Mouse (Mus musculus): Measurements from ENCODE around the gene Gm3448. TPM values are rescaled to one million over a fixed set of nuclear protein-coding genes. Genes with fewer than 3 reads are reported as not detected.
"Not testable (repeated sequence)": the region's sequence is repeated elsewhere in the genome, so short reads cannot be mapped to it uniquely, and the experiment has no call there.

Gene Gm3448
- polyA plus RNA-seq, 1 experiment from 2014 or later = 6.4 TPM

DNA sequence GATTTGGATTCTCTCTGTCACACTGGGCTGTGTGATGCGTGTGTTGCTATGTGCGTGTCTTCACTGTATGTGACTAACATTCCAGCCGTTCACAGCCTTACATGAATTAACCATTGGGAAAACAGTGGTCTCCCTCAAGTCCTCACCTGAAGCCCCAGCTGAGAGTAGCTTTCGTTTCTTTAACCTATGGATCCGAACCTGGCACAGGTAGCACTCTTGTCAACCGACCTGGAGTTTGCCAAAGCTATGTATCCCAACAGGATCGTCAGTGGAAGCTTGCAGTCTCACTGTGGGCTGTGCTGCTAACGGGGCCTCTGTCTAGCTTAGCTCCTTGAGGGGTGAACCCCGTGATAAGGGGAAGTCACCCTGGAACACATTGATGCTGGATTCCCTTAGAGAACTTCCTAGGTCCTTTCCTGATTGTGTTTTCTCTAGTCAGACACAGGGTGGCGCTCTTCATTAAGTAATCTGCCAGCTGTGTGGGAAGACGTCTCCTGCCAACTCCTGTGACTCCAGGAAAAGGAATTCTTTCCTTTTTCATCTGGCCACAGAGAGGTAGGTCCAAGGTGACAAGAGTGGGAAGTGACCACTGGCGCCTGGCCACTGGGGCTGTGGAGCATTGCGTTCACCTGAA, 24.2 kb upstream of the Gm3448 start:
- H3K9me3 ChIP-seq = no peaks in the 10 kb centered on the region
- peak; percentile 80 for ATAC-seq (ENCODE audit: low FRiP score, low read depth)
- H3K9ac ChIP-seq (replicated peaks) = no peak overlapping the region
- peak overlapping the region; percentile 70 for H3K27ac ChIP-seq (replicated peaks)
- peaks cover 7% of the 10 kb centered on the region for H3K4me1 ChIP-seq
- H3K36me3 ChIP-seq = peaks cover 23% of the 10 kb centered on the region
- H3K4me2 ChIP-seq (replicated peaks) = peak overlapping the region; percentile 41
- 0 out of 2 replicates have a peak, but pooled peaks cover 7% of the 10 kb centered on the region for H3K27me3 ChIP-seq
- H3K4me3 ChIP-seq = 0 out of 2 replicates have a peak overlapping the region, but pooled peaks have one; percentile 9
- WGBS = 43% methylated on average over 13 of the region's 13 CpGs

DNA sequence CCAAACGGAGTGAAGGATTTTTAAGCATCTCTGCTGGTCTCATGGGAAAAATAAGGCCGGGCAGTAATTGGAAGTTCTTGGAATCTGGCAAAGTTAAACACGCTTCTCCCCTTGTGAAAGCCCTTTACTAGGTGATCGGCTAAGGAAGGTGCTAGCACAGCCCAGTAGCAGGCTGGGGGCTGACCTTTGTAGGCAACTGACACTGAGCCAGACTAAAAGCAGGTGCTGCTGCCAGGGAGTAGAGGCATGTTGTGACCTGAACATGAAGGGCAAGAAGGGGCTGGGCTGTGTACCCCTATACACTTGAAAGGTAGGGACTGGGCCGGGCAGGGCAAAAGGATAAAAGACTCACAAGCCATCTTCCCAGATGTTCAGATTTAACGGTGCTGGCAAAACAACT, 19.0 kb upstream of the Gm3448 start:
- Histone ChIP-seq H3K9ac (replicated peaks) (no peak overlapping the region), H3K27me3 (no peaks in the 10 kb centered on the region), H3K9me3 (no peaks in the 10 kb centered on the region), H3K4me1 (no peaks in the 10 kb centered on the region), H3K36me3 (peaks cover 62% of the 10 kb centered on the region), H3K27ac (replicated peaks) (no peak overlapping the region), H3K4me2 (replicated peaks) (no peak overlapping the region), H3K4me3 (no peak overlapping the region)
- no peak for ATAC-seq (ENCODE audit: low FRiP score, low read depth)
- 88% methylated on average over 6 of the region's 6 CpGs for WGBS

DNA sequence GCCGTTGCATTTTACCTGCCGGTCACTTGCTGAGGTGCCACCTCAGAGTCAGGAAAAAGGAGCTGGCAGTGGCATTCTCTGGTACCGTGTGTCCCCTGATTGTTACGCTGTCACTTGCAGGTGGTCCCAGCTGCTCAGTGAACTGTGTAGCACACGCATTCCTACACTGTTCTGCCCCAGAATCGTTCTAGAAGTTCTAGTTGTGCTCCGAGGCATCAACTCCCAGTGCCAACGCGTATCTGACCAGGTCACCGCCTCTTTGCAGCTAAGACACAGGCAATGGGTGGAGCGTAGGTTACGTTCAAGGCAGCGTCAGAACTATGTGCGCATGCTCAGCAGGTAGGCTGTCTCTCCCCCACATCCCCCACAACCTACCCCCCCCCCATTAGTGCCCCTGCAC, 18.3 kb upstream of the Gm3448 start:
- H3K4me3 ChIP-seq = no peak overlapping the region
- no peak overlapping the region for H3K4me2 ChIP-seq (replicated peaks)
- no peak overlapping the region for H3K27ac ChIP-seq (replicated peaks)
- ATAC-seq (ENCODE audit: low FRiP score, low read depth) = no peak
- H3K9ac ChIP-seq (replicated peaks) = no peak overlapping the region
- H3K9me3 ChIP-seq = no peaks in the 10 kb centered on the region
- 94% methylated on average over 14 of the region's 14 CpGs for WGBS
- H3K4me1 ChIP-seq = no peaks in the 10 kb centered on the region
- H3K36me3 ChIP-seq = peaks cover 68% of the 10 kb centered on the region
- H3K27me3 ChIP-seq = no peaks in the 10 kb centered on the region

DNA sequence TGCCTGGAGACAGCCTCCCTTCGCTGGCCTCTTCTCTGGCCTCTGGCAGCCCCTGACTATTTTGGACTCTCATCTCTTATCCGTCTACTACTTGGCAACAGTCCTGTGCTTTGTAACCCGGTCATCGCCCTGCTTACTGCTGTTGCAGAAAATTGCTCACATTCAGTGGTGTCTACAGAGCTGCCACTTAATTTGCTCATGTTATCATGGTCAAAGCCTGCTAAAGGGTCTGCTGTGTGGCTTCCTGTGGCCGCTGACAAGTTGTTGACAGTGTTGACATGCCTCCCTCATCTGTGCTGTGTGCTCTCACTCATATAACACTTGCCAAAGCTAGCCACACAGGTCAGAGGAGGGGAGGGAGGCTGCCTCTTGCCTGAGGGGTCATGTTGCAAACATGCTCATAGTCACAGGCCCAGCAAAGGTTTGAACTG, 16.8 kb upstream of the Gm3448 start:
- H3K36me3 ChIP-seq = peaks cover 68% of the 10 kb centered on the region
- 89% methylated on average over 5 of the region's 5 CpGs for WGBS
- ATAC-seq (ENCODE audit: low FRiP score, low read depth) = no peak

DNA sequence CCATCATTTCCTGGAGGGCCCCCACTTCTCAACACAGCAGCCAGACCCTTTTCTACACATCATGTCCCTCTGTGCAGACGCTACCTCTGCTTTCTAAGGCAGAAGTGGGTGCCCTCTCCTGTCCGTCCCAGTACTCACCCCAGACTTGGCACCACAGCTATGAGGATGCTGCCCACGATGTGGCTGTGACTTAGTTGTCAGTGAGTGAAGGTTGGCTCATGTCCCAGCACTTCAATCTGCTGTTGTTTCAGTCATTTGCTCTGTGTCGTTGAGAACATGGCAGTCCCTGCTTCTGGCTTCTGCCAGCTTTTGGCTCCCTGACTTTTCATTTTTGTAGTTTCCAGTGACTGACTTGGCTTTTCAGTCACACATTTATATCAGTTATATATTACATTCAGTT, 14.6 kb upstream of the Gm3448 start:
- Histone ChIP-seq H3K9me3 (no peaks in the 10 kb centered on the region), H3K27me3 (no peaks in the 10 kb centered on the region), H3K36me3 (peaks cover 49% of the 10 kb centered on the region), H3K4me3 (no peak overlapping the region), H3K4me2 (replicated peaks) (no peak overlapping the region), H3K9ac (replicated peaks) (no peak overlapping the region), H3K4me1 (no peaks in the 10 kb centered on the region), H3K27ac (replicated peaks) (no peak overlapping the region)
- WGBS = 93% methylated on average over 4 of the region's 4 CpGs
- no peak for ATAC-seq (ENCODE audit: low FRiP score, low read depth)

More for the DNA sequence above, 16.8 kb upstream of the Gm3448 start:
- no peak overlapping the region for H3K9ac ChIP-seq (replicated peaks)
- H3K9me3 ChIP-seq = no peaks in the 10 kb centered on the region
- H3K27me3 ChIP-seq = no peaks in the 10 kb centered on the region
- no peaks in the 10 kb centered on the region for H3K4me1 ChIP-seq
- no peak overlapping the region for H3K27ac ChIP-seq (replicated peaks)
- no peak overlapping the region for H3K4me3 ChIP-seq
- H3K4me2 ChIP-seq (replicated peaks) = no peak overlapping the region

DNA sequence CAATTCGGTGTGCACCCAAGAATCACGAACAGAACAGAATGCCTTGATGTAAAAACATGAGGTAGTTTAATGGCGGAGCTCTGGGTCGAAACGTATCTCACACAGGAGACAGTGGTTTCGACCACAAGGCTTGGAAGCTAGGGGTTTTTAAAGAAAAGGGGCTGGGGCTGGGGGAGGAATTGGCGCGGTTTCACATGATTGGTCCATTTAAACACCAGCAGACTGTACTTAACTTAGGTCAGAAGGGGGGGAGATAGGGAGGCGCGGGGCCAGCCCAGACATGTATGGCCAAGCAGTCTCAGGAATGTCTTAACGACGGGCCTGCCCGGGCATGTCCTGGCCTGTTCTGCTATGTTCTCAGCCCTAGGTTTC, 12.5 kb upstream of the Gm3448 start:
- H3K9ac ChIP-seq (replicated peaks); H3K27ac ChIP-seq (replicated peaks); H3K27me3 ChIP-seq; H3K9me3 ChIP-seq; H3K4me3 ChIP-seq; ATAC-seq (ENCODE audit: low FRiP score, low read depth); H3K4me2 ChIP-seq (replicated peaks); H3K4me1 ChIP-seq: not testable (repeated sequence)
- H3K36me3 ChIP-seq = peaks cover 30% of the 10 kb centered on the region
- 93% methylated on average over 13 of the region's 13 CpGs for WGBS

DNA sequence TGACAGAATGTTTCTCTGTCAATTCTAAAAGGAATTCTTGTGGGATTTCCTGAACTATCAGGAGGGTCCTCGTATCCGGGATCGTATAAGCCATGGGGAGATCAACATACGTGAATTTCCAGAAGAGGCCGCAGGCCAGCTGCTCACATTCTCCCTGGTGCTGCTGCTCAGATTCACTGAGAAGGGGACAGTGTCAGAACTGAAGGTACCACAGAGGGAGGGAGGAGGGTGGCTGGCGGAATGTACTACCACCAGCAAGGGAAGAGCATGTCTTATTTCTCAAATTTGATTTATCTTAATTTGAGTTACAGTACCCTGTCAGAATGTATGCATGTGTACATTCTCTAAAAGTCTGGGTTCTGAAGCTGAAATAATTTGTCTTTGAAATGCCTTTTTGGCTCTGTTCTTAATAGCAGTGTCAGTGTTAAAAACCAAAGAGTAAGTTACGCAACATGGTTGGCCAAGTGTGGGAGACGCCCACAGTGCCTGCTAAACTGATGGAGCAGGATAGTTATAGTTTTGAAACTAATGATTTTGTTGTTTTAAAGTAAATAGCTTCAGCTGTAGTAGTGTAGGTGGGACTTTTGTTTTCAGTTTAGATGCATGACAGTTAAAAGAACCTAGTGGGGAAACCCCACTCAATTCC, 12.0 kb upstream of the Gm3448 start:
- not testable (repeated sequence) for H3K9ac ChIP-seq (replicated peaks); H3K4me2 ChIP-seq (replicated peaks)
- 87% methylated on average over 6 of the region's 8 CpGs for WGBS

DNA sequence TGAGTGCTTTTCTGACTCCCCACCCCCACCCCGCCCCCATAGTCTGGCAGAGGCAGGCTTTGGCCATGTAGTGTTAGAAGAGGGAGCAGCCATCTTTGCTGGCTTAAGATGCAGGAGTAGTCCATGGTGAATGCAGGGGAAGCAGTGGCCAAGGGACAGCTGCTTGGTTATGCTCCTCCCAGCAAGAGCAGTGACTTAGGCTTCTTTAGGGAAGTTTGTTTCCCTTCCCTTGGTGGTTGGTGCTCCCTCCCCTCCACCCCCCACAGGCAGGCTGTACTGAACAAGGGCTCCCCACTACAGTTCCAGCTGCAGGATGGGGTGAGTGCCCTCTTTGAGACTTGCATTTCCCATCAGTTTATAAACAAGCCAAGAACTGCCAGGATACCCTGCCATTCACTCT, 11.4 kb upstream of the Gm3448 start:
- H3K36me3 ChIP-seq = peaks cover 19% of the 10 kb centered on the region
- not testable (repeated sequence) for ATAC-seq (ENCODE audit: low FRiP score, low read depth); H3K4me2 ChIP-seq (replicated peaks); H3K9me3 ChIP-seq; H3K4me3 ChIP-seq; H3K27ac ChIP-seq (replicated peaks); H3K4me1 ChIP-seq; H3K27me3 ChIP-seq; H3K9ac ChIP-seq (replicated peaks)
- 64% methylated on average over 1 of the region's 1 CpGs for WGBS

More for the DNA sequence above, 12.0 kb upstream of the Gm3448 start:
- peaks cover 24% of the 10 kb centered on the region for H3K36me3 ChIP-seq
- not testable (repeated sequence) for H3K27me3 ChIP-seq; H3K4me3 ChIP-seq; ATAC-seq (ENCODE audit: low FRiP score, low read depth); H3K4me1 ChIP-seq; H3K9me3 ChIP-seq; H3K27ac ChIP-seq (replicated peaks)

DNA sequence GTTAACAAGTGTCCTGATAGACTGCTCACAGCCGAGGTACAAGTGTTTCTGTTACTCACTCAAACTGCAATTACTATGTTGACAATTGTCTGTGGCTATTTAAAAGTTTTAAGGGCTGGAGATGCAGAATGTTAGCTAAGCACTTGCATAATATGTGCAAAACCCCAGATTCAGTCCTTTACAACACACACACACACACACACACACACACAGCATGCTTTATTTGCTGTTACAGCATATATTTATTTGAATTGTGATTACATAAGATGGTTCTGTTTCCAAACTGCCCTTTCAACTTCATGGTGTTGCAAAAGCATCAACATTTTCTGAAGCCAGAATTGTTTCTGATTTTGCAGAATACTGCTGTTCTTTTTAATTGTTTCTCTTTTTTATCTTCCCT, 9.0 kb upstream of the Gm3448 start:
- H3K4me1 ChIP-seq; H3K9me3 ChIP-seq; H3K36me3 ChIP-seq; H3K27ac ChIP-seq (replicated peaks); H3K4me2 ChIP-seq (replicated peaks); H3K4me3 ChIP-seq; H3K27me3 ChIP-seq; ATAC-seq (ENCODE audit: low FRiP score, low read depth); H3K9ac ChIP-seq (replicated peaks): not testable (repeated sequence)
- WGBS = no CpG with 5 or more reads among the region's 1 CpGs

DNA sequence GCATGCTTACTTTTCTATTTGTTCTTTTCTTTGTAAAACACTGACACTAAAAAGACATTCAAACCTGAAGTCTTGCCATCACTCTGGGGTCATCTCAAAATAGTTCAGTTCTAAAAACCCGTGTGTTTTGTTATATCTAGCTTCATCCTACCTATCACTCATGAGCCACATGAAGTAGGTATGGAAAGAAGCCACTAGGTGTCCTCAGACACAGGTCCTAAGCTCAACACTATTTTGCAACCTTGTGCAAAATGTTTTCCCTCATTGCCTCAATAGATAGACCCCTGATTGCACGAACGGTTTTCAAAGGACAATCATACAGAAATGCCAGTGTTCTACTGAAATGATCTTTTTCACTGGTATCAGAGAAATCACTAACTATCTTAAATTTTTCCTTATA, 882 bp downstream of the Gm3448 start:
- WGBS = no CpG with 5 or more reads among the region's 3 CpGs
- ATAC-seq (ENCODE audit: low FRiP score, low read depth) = not testable (repeated sequence)

DNA sequence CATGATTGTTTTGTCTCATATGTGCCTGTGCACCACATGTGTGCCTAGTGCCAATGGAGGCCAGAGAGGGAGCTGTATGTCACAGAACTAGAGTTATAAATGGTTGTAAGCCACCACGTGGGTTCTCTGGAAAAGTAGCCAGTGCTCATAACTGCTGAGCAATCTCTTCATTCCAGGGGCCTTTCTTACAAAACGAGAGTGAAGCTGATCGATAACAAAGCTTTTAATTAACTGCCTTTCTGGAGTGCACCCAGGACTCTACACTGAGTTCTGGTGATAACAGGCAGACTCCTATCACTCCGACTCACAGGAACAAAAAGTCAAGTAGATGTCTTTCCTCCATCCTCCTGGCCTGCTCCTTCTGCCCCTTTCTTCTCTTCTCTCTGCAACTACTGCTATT, 9.9 kb downstream of the Gm3448 start:
- H3K4me1 ChIP-seq; H3K27me3 ChIP-seq; H3K4me3 ChIP-seq; H3K36me3 ChIP-seq; H3K27ac ChIP-seq (replicated peaks); H3K9ac ChIP-seq (replicated peaks); ATAC-seq (ENCODE audit: low FRiP score, low read depth); H3K9me3 ChIP-seq; H3K4me2 ChIP-seq (replicated peaks): not testable (repeated sequence)
- WGBS = no CpG with 5 or more reads among the region's 4 CpGs

More for the DNA sequence above, 882 bp downstream of the Gm3448 start:
- H3K27me3 ChIP-seq; H3K9me3 ChIP-seq; H3K36me3 ChIP-seq; H3K4me2 ChIP-seq (replicated peaks); H3K9ac ChIP-seq (replicated peaks); H3K27ac ChIP-seq (replicated peaks); H3K4me1 ChIP-seq; H3K4me3 ChIP-seq: not testable (repeated sequence)

DNA sequence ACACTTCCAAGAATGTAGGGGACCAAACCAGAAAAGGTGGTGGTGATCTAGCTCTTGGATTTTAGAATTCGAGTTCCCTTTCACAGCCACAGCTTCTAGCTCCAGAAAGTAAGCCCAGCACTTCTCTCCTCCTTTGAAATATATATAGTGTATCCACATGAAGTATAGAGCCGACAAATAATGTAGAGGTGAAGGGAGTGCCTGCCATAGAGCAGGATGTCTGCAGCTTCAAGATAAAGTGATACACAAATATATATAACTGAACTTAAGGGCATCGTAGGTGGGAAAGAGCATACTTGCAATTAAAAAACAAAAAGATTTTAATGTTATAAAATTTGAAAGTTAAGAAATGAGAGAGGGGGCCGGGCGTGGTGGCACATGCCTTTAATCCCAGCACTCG, 15.8 kb downstream of the Gm3448 start:
- H3K9me3 ChIP-seq; H3K4me1 ChIP-seq; H3K27ac ChIP-seq (replicated peaks); H3K36me3 ChIP-seq; H3K4me3 ChIP-seq; H3K4me2 ChIP-seq (replicated peaks); H3K27me3 ChIP-seq; H3K9ac ChIP-seq (replicated peaks); ATAC-seq (ENCODE audit: low FRiP score, low read depth): not testable (repeated sequence)
- WGBS = no CpG with 5 or more reads among the region's 6 CpGs
